Mouse (Mus musculus) stomach, postnatal 0 days (tissue): Measurements from ENCODE around the gene Qsox1.

Source experiments
- CTCF ChIP-seq: IDR thresholded peaks from 2 replicates; pipeline ENCODE4 v1.5.1; 2016; ENCODE audit warnings: antibody characterized with exemption, low read depth, mild to moderate bottlenecking, moderate library complexity
- EP300 ChIP-seq: optimal IDR thresholded peaks from 2 replicates; pipeline ENCODE3; 2016; ENCODE audit warnings: antibody characterized with exemption

DNA sequence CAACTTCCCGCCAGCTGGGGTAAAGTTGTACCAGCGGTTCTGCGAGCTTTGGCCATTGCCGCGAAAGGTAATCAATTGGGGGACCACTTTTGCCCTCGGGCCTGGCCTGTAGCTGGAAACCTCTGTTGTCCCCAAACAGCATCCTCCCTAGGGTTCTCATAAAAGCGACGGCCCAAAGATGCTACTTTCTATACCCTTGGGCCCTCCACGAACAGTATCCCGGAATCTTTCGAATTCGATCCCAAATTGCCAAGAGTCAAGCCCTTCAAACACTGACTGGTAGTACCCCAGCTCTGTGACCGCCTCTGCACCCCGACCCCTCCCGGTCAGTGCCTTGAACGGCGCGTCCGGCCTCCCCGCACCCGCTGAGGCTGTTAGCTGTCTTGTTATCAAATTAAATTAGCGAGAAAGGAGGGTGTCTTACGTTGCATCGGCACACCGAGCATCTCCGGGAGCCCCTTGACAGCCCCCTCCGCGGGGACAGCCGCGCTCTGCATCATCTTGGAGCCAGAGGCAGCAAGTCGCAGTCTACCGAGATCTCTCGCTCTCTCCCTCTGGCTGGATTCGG, 71.2 kb downstream of the Qsox1 start:
- TF ChIP-seq CTCF (no peak), EP300 (no peak)
